Mouse (Mus musculus): ENCODE data around the gene Srpk1.

DNA sequence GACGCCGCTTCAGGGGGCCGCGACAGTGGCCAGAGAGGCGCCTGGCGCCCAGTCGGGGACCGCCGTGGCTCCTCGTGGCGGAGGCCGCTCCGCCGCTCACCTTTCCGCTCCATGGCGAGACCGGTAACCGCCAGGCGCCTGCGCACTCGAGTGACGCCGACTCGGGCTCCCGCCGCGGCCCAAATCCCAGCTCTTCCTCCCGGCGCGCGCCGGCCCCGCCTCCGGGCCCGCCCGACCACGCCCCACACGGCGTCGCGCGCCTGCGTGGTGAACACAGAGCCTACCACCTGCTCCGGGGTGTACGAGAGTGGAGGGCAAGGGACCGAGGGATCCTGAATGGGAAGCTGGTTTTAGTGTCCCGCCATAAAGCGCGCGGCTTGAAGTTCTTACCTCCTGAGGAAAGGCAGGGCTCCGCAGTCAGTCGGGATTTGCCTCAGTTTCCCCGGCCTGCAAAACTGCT is at the start of gene Srpk1:
- TF ChIP-seq CTCF (IDR thresholded peaks at IDR 0.05) = no peak
- no peak for TF ChIP-seq EP300 (IDR thresholded peaks at IDR 0.05)
